Mouse (Mus musculus) cerebellum, adult 2 months (tissue): ENCODE data around the gene Mef2b.

Experiments used
- CTCF ChIP-seq: fragments of 200-500 bp; IDR thresholded peaks from 2 replicates; pipeline ENCODE4 v1.5.1; 2011; ENCODE audit warnings: low read depth, mild to moderate bottlenecking, control low read depth, low read length, moderate library complexity, borderline replicate concordance; ENCODE audit not compliant: insufficient read depth
- POLR2A ChIP-seq: fragments of 200-500 bp; IDR thresholded peaks from 2 replicates; pipeline ENCODE4 v1.6.1; 2011; ENCODE audit warnings: low read length, control low read depth, borderline replicate concordance; ENCODE audit not compliant: insufficient read depth

GRCm38 (mm10) chr8:70171240-70171639 lies 31.7 kb downstream of the Mef2b start:
- TF ChIP-seq POLR2A (no peak), CTCF (no peak)
